Mouse (Mus musculus): ENCODE data around the gene Fat3. TPM values are rescaled to one million over a fixed set of nuclear protein-coding genes. Genes with fewer than 3 reads are reported as not detected.

Gene Fat3
- polyA plus RNA-seq, 1 experiment from 2014 or later, result 2.3 TPM

GRCm38 (mm10) chr9:15972201-15972600 is 528.9 kb downstream of the Fat3 start:
- no peak overlapping the region for H3K27ac ChIP-seq
- H3K36me3 ChIP-seq (ENCODE audit: inconsistent target), result no peaks in the 10 kb centered on the region
- WGBS (ENCODE audit: missing documents), result 83% methylated on average over 1 of the region's 1 CpGs
- H3K4me3 ChIP-seq (ENCODE audit: inconsistent target), result no peak overlapping the region
- no peaks in the 10 kb centered on the region for H3K79me2 ChIP-seq (ENCODE audit: inconsistent target)

GRCm38 (mm10) chr9:15971393-15971792 is 529.7 kb downstream of the Fat3 start:
- H3K4me3 ChIP-seq (ENCODE audit: inconsistent target), result no peak overlapping the region
- H3K79me2 ChIP-seq (ENCODE audit: inconsistent target), result no peaks in the 10 kb centered on the region
- H3K27ac ChIP-seq, result no peak overlapping the region
- no peaks in the 10 kb centered on the region for H3K36me3 ChIP-seq (ENCODE audit: inconsistent target)

GRCm38 (mm10) chr9:15964198-15964597 is 536.9 kb downstream of the Fat3 start:
- 59% methylated on average over 3 of the region's 3 CpGs for WGBS (ENCODE audit: missing documents)
- Histone ChIP-seq H3K36me3 (ENCODE audit: inconsistent target) (no peaks in the 10 kb centered on the region), H3K27ac (no peak overlapping the region), H3K79me2 (ENCODE audit: inconsistent target) (no peaks in the 10 kb centered on the region), H3K4me3 (ENCODE audit: inconsistent target) (no peak overlapping the region)

- no peaks in the 10 kb centered on the region for H3K79me2 ChIP-seq (ENCODE audit: inconsistent target)
- WGBS (ENCODE audit: missing documents), result 62% methylated on average over 2 of the region's 2 CpGs
- no peak overlapping the region for H3K27ac ChIP-seq
- H3K4me3 ChIP-seq (ENCODE audit: inconsistent target), result no peak overlapping the region
- no peaks in the 10 kb centered on the region for H3K36me3 ChIP-seq (ENCODE audit: inconsistent target)
Observed at GRCm38 (mm10) chr9:15962886-15963285, 538.2 kb downstream of the Fat3 start.

GRCm38 (mm10) chr9:15958224-15958787 is 542.8 kb downstream of the Fat3 start:
- WGBS (ENCODE audit: missing documents), result 64% methylated on average over 3 of the region's 3 CpGs

GRCm38 (mm10) chr9:15957816-15958215 is 543.3 kb downstream of the Fat3 start:
- Histone ChIP-seq H3K4me3 (ENCODE audit: inconsistent target) (no peak overlapping the region), H3K79me2 (ENCODE audit: inconsistent target) (no peaks in the 10 kb centered on the region), H3K27ac (no peak overlapping the region), H3K36me3 (ENCODE audit: inconsistent target) (no peaks in the 10 kb centered on the region)
- 84% methylated on average over 3 of the region's 3 CpGs for WGBS (ENCODE audit: missing documents)

More at GRCm38 (mm10) chr9:15958224-15958787, 542.8 kb downstream of the Fat3 start:
- H3K27ac ChIP-seq, result no peak overlapping the region
- H3K4me3 ChIP-seq (ENCODE audit: inconsistent target), result no peak overlapping the region
- H3K36me3 ChIP-seq (ENCODE audit: inconsistent target), result no peaks in the 10 kb centered on the region
- no peaks in the 10 kb centered on the region for H3K79me2 ChIP-seq (ENCODE audit: inconsistent target)

GRCm38 (mm10) chr9:15955147-15955782 is 545.8 kb downstream of the Fat3 start:
- WGBS (ENCODE audit: missing documents), result 90% methylated on average over 5 of the region's 5 CpGs
- no peaks in the 10 kb centered on the region for H3K79me2 ChIP-seq (ENCODE audit: inconsistent target)
- no peak overlapping the region for H3K27ac ChIP-seq
- no peak overlapping the region for H3K4me3 ChIP-seq (ENCODE audit: inconsistent target)
- H3K36me3 ChIP-seq (ENCODE audit: inconsistent target), result no peaks in the 10 kb centered on the region

GRCm38 (mm10) chr9:15954338-15954704 is 546.8 kb downstream of the Fat3 start:
- WGBS (ENCODE audit: missing documents), result 64% methylated on average over 1 of the region's 1 CpGs
- H3K36me3 ChIP-seq (ENCODE audit: inconsistent target), result no peaks in the 10 kb centered on the region
- H3K27ac ChIP-seq, result no peak overlapping the region
- H3K4me3 ChIP-seq (ENCODE audit: inconsistent target), result no peak overlapping the region
- no peaks in the 10 kb centered on the region for H3K79me2 ChIP-seq (ENCODE audit: inconsistent target)

GRCm38 (mm10) chr9:15953585-15954337 is 547.3 kb downstream of the Fat3 start:
- 50% methylated on average over 6 of the region's 6 CpGs for WGBS (ENCODE audit: missing documents)
- Histone ChIP-seq H3K79me2 (ENCODE audit: inconsistent target) (no peaks in the 10 kb centered on the region), H3K36me3 (ENCODE audit: inconsistent target) (no peaks in the 10 kb centered on the region), H3K27ac (no peak overlapping the region), H3K4me3 (ENCODE audit: inconsistent target) (no peak overlapping the region)

- Histone ChIP-seq H3K4me3 (ENCODE audit: inconsistent target) (no peak overlapping the region), H3K79me2 (ENCODE audit: inconsistent target) (no peaks in the 10 kb centered on the region), H3K36me3 (ENCODE audit: inconsistent target) (no peaks in the 10 kb centered on the region), H3K27ac (no peak overlapping the region)
- WGBS (ENCODE audit: missing documents), result 81% methylated on average over 4 of the region's 4 CpGs
Observed at GRCm38 (mm10) chr9:15948086-15948485, 553.0 kb downstream of the Fat3 start.

GRCm38 (mm10) chr9:15944182-15944581 is 556.9 kb downstream of the Fat3 start:
- Histone ChIP-seq H3K79me2 (ENCODE audit: inconsistent target) (no peaks in the 10 kb centered on the region), H3K27ac (no peak overlapping the region), H3K4me3 (ENCODE audit: inconsistent target) (no peak overlapping the region), H3K36me3 (ENCODE audit: inconsistent target) (no peaks in the 10 kb centered on the region)
- 75% methylated on average over 3 of the region's 3 CpGs for WGBS (ENCODE audit: missing documents)

- H3K4me3 ChIP-seq (ENCODE audit: inconsistent target), result no peak overlapping the region
- H3K36me3 ChIP-seq (ENCODE audit: inconsistent target), result no peaks in the 10 kb centered on the region
- 94% methylated on average over 3 of the region's 3 CpGs for WGBS (ENCODE audit: missing documents)
- H3K27ac ChIP-seq, result no peak overlapping the region
- no peaks in the 10 kb centered on the region for H3K79me2 ChIP-seq (ENCODE audit: inconsistent target)
Observed at GRCm38 (mm10) chr9:15943486-15944153, 557.5 kb downstream of the Fat3 start.

GRCm38 (mm10) chr9:15941818-15942217 is 559.3 kb downstream of the Fat3 start:
- no peak overlapping the region for H3K27ac ChIP-seq
- 77% methylated on average over 2 of the region's 2 CpGs for WGBS (ENCODE audit: missing documents)
- H3K36me3 ChIP-seq (ENCODE audit: inconsistent target), result no peaks in the 10 kb centered on the region
- H3K4me3 ChIP-seq (ENCODE audit: inconsistent target), result no peak overlapping the region
- no peaks in the 10 kb centered on the region for H3K79me2 ChIP-seq (ENCODE audit: inconsistent target)

- WGBS (ENCODE audit: missing documents), result 64% methylated on average over 7 of the region's 7 CpGs
- Histone ChIP-seq H3K4me3 (ENCODE audit: inconsistent target) (no peak overlapping the region), H3K27ac (no peak overlapping the region), H3K36me3 (ENCODE audit: inconsistent target) (no peaks in the 10 kb centered on the region), H3K79me2 (ENCODE audit: inconsistent target) (no peaks in the 10 kb centered on the region)
Observed at GRCm38 (mm10) chr9:15940933-15941673, 560.0 kb downstream of the Fat3 start.

Measured in macrophage (primary cell).